Mouse (Mus musculus) fat pad, adult 2 months (tissue): ENCODE measurements around the gene Ehd3.
"Not testable (repeated sequence)": the region's sequence is repeated elsewhere in the genome, so short reads cannot be mapped to it uniquely, and the experiment has no call there.

Source experiments
- DNase-seq: peaks from one replicate; pipeline ENCODE4 v3.0.0-alpha.2; 2011; ENCODE audit warnings: low read depth, low spot score; ENCODE audit errors: extremely low read depth

Gene Ehd3

GRCm38 (mm10) chr17:73824022-73824340 lies 20.0 kb downstream of the Ehd3 start:
- DNase-seq = no peak

- no peak for DNase-seq
Measured at GRCm38 (mm10) chr17:73826106-73826505, 22.2 kb downstream of the Ehd3 start.

GRCm38 (mm10) chr17:73827446-73827845 lies 23.5 kb downstream of the Ehd3 start:
- no peak for DNase-seq

- DNase-seq = no peak
Measured at GRCm38 (mm10) chr17:73830511-73830910, 26.6 kb downstream of the Ehd3 start.

- DNase-seq = no peak
Measured at GRCm38 (mm10) chr17:73831427-73831826, 27.5 kb downstream of the Ehd3 start.

GRCm38 (mm10) chr17:73832901-73833300 lies 29.0 kb downstream of the Ehd3 start:
- DNase-seq = no peak

- DNase-seq = no peak
Measured at GRCm38 (mm10) chr17:73833474-73833873, 29.5 kb downstream of the Ehd3 start.

- no peak for DNase-seq
Measured at GRCm38 (mm10) chr17:73836601-73837000, 32.7 kb downstream of the Ehd3 start.

GRCm38 (mm10) chr17:73837244-73837643 lies 33.3 kb downstream of the Ehd3 start:
- no peak for DNase-seq

- no peak for DNase-seq
Measured at GRCm38 (mm10) chr17:73839086-73839835, 35.3 kb downstream of the Ehd3 start.

GRCm38 (mm10) chr17:73839876-73840275 lies 35.9 kb downstream of the Ehd3 start:
- DNase-seq = not testable (repeated sequence)

- no peak for DNase-seq
Measured at GRCm38 (mm10) chr17:73842963-73843362, 39.0 kb downstream of the Ehd3 start.

GRCm38 (mm10) chr17:73845632-73846031 lies 41.7 kb downstream of the Ehd3 start:
- DNase-seq = no peak

GRCm38 (mm10) chr17:73847399-73847798 lies 43.5 kb downstream of the Ehd3 start:
- no peak for DNase-seq

- no peak for DNase-seq
Measured at GRCm38 (mm10) chr17:73853041-73853440, 49.1 kb downstream of the Ehd3 start.

GRCm38 (mm10) chr17:73853717-73854116 lies 49.8 kb downstream of the Ehd3 start:
- DNase-seq = no peak

GRCm38 (mm10) chr17:73869008-73869685 lies 65.2 kb downstream of the Ehd3 start:
- no peak for DNase-seq

- DNase-seq = no peak
Measured at GRCm38 (mm10) chr17:73870956-73871605, 67.1 kb downstream of the Ehd3 start.

GRCm38 (mm10) chr17:73875268-73875667 lies 71.3 kb downstream of the Ehd3 start:
- no peak for DNase-seq

- DNase-seq = no peak
Measured at GRCm38 (mm10) chr17:73875674-73876073, 71.7 kb downstream of the Ehd3 start.

GRCm38 (mm10) chr17:73879262-73879916 lies 75.5 kb downstream of the Ehd3 start:
- DNase-seq = no peak

GRCm38 (mm10) chr17:73880286-73880685 lies 76.4 kb downstream of the Ehd3 start:
- DNase-seq = no peak
